Mouse (Mus musculus) ES-E14 (cell line): ENCODE data around the gene Tmem179b. TPM values are rescaled to one million over a fixed set of nuclear protein-coding genes. Genes with fewer than 3 reads are reported as not detected.
A peak's percentile ranks its signal among the peaks of the same experiment; 100 is the strongest.

Source experiments
- DNase-seq: peaks from one replicate; pipeline ENCODE4 v3.0.0-alpha.2; 2013; ENCODE audit warnings: low read depth, low spot score
- H3K27ac ChIP-seq: 2 replicates; pipeline ENCODE4 v1.5.1; 2012; ENCODE audit warnings: low read depth, mild to moderate bottlenecking, low read length, moderate library complexity, mixed read lengths; ENCODE audit not compliant: poor library complexity, insufficient read depth, severe bottlenecking
- H3K36me3 ChIP-seq: 2 replicates; pipeline ENCODE4 v1.6.1; 2012; ENCODE audit warnings: mild to moderate bottlenecking, low read length, moderate library complexity, mixed read lengths; ENCODE audit not compliant: control insufficient read depth, poor library complexity, insufficient read depth, severe bottlenecking
- H3K4me1 ChIP-seq, 2 experiments: fragments of 150-350 bp in 1 of 2; sonication (generic) in 1 of 2; 2 replicates each; pipeline ENCODE4 v1.6.1; 2012; ENCODE audit warnings: low read length in 2 of 2, mild to moderate bottlenecking in 1 of 2, mixed read lengths in 1 of 2; ENCODE audit not compliant: control insufficient read depth in 2 of 2, insufficient read depth in 2 of 2, poor library complexity in 1 of 2
- H3K4me3 ChIP-seq, 2 experiments: fragments of 150-350 bp in 1 of 2; sonication (generic) in 1 of 2; 2 replicates each; pipeline ENCODE4 v1.5.1; 2012; ENCODE audit warnings: low read length in 2 of 2, low read depth in 1 of 2, mild to moderate bottlenecking in 1 of 2, mixed read lengths in 1 of 2; ENCODE audit not compliant: insufficient read depth in 1 of 2, poor library complexity in 1 of 2, severe bottlenecking in 1 of 2
- H3K9ac ChIP-seq: 2 replicates; pipeline ENCODE4 v1.6.1; 2012; ENCODE audit warnings: low read depth, mild to moderate bottlenecking, low read length, mixed read lengths; ENCODE audit not compliant: poor library complexity, insufficient read depth, severe bottlenecking
- H3K9me3 ChIP-seq: fragments of 150-350 bp; sonication (generic); 2 replicates; pipeline ENCODE4 v1.6.1; 2012; ENCODE audit warnings: low read depth, mild to moderate bottlenecking, low read length; ENCODE audit not compliant: control insufficient read depth, insufficient read depth
- CHD2 ChIP-seq: IDR thresholded peaks from 2 replicates; pipeline ENCODE4 v1.6.1; 2014; ENCODE audit warnings: mild to moderate bottlenecking, low read depth, low read length, inconsistent platforms
- HCFC1 ChIP-seq: IDR thresholded peaks from 2 replicates; pipeline ENCODE4 v1.6.1; 2012; ENCODE audit warnings: low read length, inconsistent platforms, borderline replicate concordance; ENCODE audit not compliant: insufficient read depth
- MAFK ChIP-seq: IDR thresholded peaks from 2 replicates; pipeline ENCODE4 v1.6.1; 2014; ENCODE audit warnings: mild to moderate bottlenecking, low read depth, low read length, inconsistent platforms; ENCODE audit not compliant: insufficient read depth
- ZC3H11A ChIP-seq: IDR thresholded peaks from 2 replicates; pipeline ENCODE4 v1.6.1; 2012; ENCODE audit warnings: low read depth, mild to moderate bottlenecking, inconsistent platforms, low read length, borderline replicate concordance
- ZNF384 ChIP-seq: IDR thresholded peaks from 2 replicates; pipeline ENCODE4 v1.6.1; 2012; ENCODE audit warnings: low read depth, low read length, inconsistent platforms
- in situ Hi-C, 2 experiments: fragments of 600-800 bp; cut with MboI; formaldehyde crosslinking; loops; one replicate each; pipeline ENCODE4 v1.15.1; 2025; ENCODE audit warnings: low sequenced_read_pairs in 2 of 2, inconsistent platforms in 1 of 2; ENCODE audit not compliant: unreplicated experiment in 2 of 2
- total RNA-seq: library from RNA; depleted of rRNA; stranded (reverse); fragments of 300-350 nt; gene quantifications from 2 replicates; pipeline ENCODE4 v1.2.3, GENCODE M21; 2012; rRNA removed

Gene Tmem179b
- total RNA-seq, 1 experiment, result 45.9 TPM

DNA sequence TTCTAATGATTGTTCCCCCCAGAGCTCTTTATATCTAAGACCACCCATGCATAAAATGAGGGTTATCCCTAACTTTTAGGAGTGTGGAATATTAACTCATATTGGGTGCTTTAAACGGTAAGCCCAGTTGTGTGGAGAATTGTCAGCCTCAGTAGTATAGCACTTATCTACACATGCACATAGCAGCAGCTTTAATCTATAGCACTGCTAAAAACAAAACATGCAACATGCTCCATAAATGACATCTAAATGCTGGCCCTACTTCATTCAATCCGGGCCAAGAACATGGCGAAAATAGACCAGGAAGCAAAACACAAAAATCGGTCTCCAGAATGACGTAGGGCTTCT is 51.7 kb downstream of the Tmem179b start:
- in situ Hi-C loops, result no loop called here
- TF ChIP-seq MAFK (no peak), ZC3H11A (no peak), CHD2 (no peak), HCFC1 (no peak), ZNF384 (no peak)
- peak overlapping the region; percentile 83 to 89 for H3K4me3 ChIP-seq
- peaks cover 29% of the 10 kb centered on the region for H3K36me3 ChIP-seq
- no peaks in the 10 kb centered on the region for H3K9me3 ChIP-seq
- H3K27ac ChIP-seq, result peak overlapping the region; percentile 93
- no peak for DNase-seq
- peak overlapping the region; percentile 94 for H3K9ac ChIP-seq
- H3K4me1 ChIP-seq, result 0 out of 4 replicates have a peak, but pooled peaks cover 0 to 3% of the 10 kb centered on the region in 2 experiments

Other genes with a start within 250 kb of the Tmem179b start
- gene Slc22a8, start 183.2 kb downstream of the Tmem179b start, total RNA-seq, result not detected in 2 replicates
- not detected in 2 replicates for gene Slc22a6, start 156.4 kb downstream of the Tmem179b start, total RNA-seq
- gene Chrm1, start 110.7 kb downstream of the Tmem179b start, total RNA-seq, result 0.04 and 0.11 TPM in 2 replicates
- 354 and 566 TPM in 2 replicates for gene Slc3a2, start 51.1 kb downstream of the Tmem179b start, total RNA-seq
- 173 and 180 TPM in 2 replicates for gene Wdr74, start 38.6 kb downstream of the Tmem179b start, total RNA-seq
- gene 1700092M07Rik, start 33.7 kb downstream of the Tmem179b start, total RNA-seq, result 8.5 and 8.9 TPM in 2 replicates
- gene Stx5a, start 33.1 kb downstream of the Tmem179b start, total RNA-seq, result 66.3 and 73.2 TPM in 2 replicates
- gene Nxf1, start 17.4 kb downstream of the Tmem179b start, total RNA-seq, result 99.5 and 101 TPM in 2 replicates
- 77.3 and 125 TPM in 2 replicates for gene Tmem223, start 3.5 kb downstream of the Tmem179b start, total RNA-seq
- 28.6 and 29.4 TPM in 2 replicates for gene Taf6l, start 11.9 kb upstream of the Tmem179b start, total RNA-seq
- gene Polr2g, start 24.1 kb upstream of the Tmem179b start, total RNA-seq, result 113 and 144 TPM in 2 replicates
- gene Zbtb3, start 28.1 kb upstream of the Tmem179b start, total RNA-seq, result 3.4 TPM in 2 replicates
- gene Ttc9c, start 44.9 kb upstream of the Tmem179b start, total RNA-seq, result 42.6 and 47.5 TPM in 2 replicates
- gene Hnrnpul2, start 45.5 kb upstream of the Tmem179b start, total RNA-seq, result 37.5 and 48.5 TPM in 2 replicates
- 1.4 and 2.7 TPM in 2 replicates for gene AC129217.1, start 55.3 kb upstream of the Tmem179b start, total RNA-seq
- 62.6 and 79.6 TPM in 2 replicates for gene Bscl2, start 63.0 kb upstream of the Tmem179b start, total RNA-seq
- gene Gng3, start 64.7 kb upstream of the Tmem179b start, total RNA-seq, result 4.5 TPM in 2 replicates
- gene Lrrn4cl, start 76.3 kb upstream of the Tmem179b start, total RNA-seq, result 1.3 and 2.4 TPM in 2 replicates
- gene Ubxn1, start 97.0 kb upstream of the Tmem179b start, total RNA-seq, result 207 and 220 TPM in 2 replicates
- gene Uqcc3, start 106.5 kb upstream of the Tmem179b start, total RNA-seq, result 75.3 and 83.4 TPM in 2 replicates
- gene Lbhd1, start 109.3 kb upstream of the Tmem179b start, total RNA-seq, result 11.0 and 14.3 TPM in 2 replicates
- gene Gm49403, start 109.5 kb upstream of the Tmem179b start, total RNA-seq, result not detected in 2 replicates
- 146 and 214 TPM in 2 replicates for gene 1810009A15Rik, start 114.4 kb upstream of the Tmem179b start, total RNA-seq
- gene Gm49416, start 114.5 kb upstream of the Tmem179b start, total RNA-seq, result not detected in 2 replicates
- 54.0 and 59.3 TPM in 2 replicates for gene Ints5, start 118.5 kb upstream of the Tmem179b start, total RNA-seq
- gene Ganab, start 123.6 kb upstream of the Tmem179b start, total RNA-seq, result 321 and 436 TPM in 2 replicates
- 30.4 and 36.8 TPM in 2 replicates for gene B3gat3, start 145.9 kb upstream of the Tmem179b start, total RNA-seq
- gene Rom1, start 154.9 kb upstream of the Tmem179b start, total RNA-seq, result 3.6 and 4.0 TPM in 2 replicates
- gene Eml3, start 155.1 kb upstream of the Tmem179b start, total RNA-seq, result 20.6 and 22.2 TPM in 2 replicates
- 89.8 and 92.9 TPM in 2 replicates for gene Mta2, start 167.4 kb upstream of the Tmem179b start, total RNA-seq
- 42.6 and 49.6 TPM in 2 replicates for gene Tut1, start 179.4 kb upstream of the Tmem179b start, total RNA-seq
- 1,417 and 1,811 TPM in 2 replicates for gene Eef1g, start 192.6 kb upstream of the Tmem179b start, total RNA-seq
- 102 and 155 TPM in 2 replicates for gene Ahnak, start 214.8 kb upstream of the Tmem179b start, total RNA-seq